Mouse (Mus musculus) retina, adult 2 months (tissue): ENCODE results near the gene 1110008L16Rik.
"Not testable (repeated sequence)": the region's sequence is repeated elsewhere in the genome, so short reads cannot be mapped to it uniquely, and the experiment has no call there.

Source experiments
- DNase-seq: peaks from one replicate; pipeline ENCODE4 v3.0.0-alpha.2; 2012; ENCODE audit warnings: low read depth, low spot score

The 1110008L16Rik gene

DNA sequence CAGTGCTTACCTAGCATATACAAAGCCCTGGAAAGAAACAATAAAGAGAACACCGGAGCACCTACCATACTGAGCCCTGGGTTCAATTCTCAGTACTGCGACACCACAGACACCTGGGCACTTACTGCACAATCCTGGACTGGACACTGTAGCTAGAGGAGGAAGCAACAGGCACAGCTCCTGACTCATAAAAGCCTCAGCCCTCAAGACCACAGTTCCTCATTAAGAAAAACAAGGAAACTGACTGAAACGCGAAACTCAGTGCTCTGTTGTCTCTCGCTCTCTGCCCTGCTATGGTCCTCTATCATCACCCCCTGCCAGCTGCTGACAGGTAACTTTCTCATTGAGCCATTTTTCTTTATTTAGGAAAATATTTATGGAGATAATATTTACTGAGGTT lies at the start of gene 1110008L16Rik:
TSS of gene 1110008L16Rik (plus strand) at position 242 of the 400 bp plus-strand sequence.
- no peak for DNase-seq

DNA sequence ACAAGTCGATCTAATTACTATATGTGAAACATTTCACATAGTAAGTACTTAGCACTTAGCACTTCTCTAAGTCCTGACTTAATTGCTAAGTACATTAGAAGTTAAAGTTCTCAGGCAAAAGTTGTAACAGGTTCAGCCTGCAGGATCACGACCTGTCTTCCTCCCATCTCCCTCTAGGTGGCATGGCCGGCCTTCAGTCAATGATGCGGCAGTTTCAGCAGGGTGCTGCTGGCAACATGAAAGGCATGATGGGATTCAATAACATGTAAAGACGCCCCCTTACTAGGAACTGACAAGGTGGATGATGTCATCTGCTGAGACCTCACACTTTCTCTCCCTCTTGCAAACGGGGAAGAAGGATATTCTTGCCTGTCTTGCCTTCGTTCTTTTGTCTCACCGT lies 37.4 kb upstream of the 1110008L16Rik start:
- not testable (repeated sequence) for DNase-seq

DNA sequence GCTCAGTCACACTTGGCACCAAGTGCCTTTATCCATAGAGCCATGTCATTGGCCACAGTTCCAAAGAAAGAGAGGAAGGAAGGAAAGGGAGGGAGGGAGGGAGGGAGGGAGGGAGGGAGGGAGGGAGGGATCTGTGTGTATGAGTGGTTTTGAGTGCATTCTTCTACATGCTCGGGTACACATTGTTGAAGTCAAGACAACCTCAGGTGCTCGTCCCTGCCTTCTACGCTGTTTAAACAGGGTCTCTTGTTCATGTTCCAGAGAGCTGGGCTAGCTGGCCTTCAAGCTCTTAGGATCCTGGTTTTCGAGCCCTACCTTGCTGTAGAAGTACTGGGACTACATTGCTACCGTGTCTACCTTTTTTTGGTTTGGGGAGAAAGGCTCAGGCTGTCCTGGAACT lies 36.0 kb upstream of the 1110008L16Rik start:
- DNase-seq, result not testable (repeated sequence)

GRCm38 (mm10) chr12:55272243-55272642 lies 27.1 kb upstream of the 1110008L16Rik start:
- no peak for DNase-seq

DNA sequence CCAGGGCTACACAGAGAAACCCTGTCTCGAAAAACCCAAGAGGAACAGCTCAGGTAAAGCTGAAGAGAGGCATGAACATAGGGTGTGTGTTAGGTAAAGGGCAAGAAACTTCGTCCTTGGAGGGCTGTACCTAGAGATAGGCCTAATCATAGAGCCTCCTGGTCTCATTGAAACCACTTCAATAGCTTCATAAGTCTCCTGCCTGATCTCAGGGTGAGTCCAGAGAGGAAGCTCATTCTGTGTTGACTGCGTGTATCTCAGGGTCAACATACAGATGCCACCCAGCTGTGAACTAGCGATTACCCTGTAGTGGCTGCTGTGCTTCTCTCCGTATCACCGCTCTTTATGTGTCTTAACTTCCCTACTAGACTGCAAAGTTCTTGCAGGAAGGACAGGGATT lies 21.8 kb upstream of the 1110008L16Rik start:
- not testable (repeated sequence) for DNase-seq

DNA sequence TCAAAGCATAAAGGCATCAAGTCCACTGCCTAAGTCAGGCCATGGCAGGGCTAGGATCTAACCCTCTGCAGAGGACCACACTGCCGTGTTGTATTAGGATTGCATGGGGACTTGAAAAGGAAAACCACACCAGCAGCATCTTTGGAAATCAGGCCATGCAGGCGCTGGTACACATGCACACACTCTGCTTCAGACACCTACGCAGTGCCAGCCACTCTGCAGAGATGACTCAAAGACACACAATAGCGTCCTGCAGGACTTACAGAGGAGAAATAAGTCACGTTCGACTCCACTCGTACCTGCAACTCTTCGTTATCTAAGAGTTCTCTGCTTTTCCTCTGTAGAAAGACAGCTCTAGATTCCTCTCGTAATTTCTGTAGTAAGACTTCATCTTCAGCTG lies 1.3 kb upstream of the 1110008L16Rik start:
- DNase-seq, result no peak

- no peak for DNase-seq
These were observed 1.5 kb downstream of the 1110008L16Rik start for GRCm38 (mm10) chr12:55300820-55301351.

GRCm38 (mm10) chr12:55301472-55302300 lies 2.3 kb downstream of the 1110008L16Rik start:
- DNase-seq, result no peak

- peak; percentile 81 for DNase-seq
These were observed 3.4 kb downstream of the 1110008L16Rik start, which contains the start of gene Ppp2r3c for GRCm38 (mm10) chr12:55302485-55303441. Gene Ppp2r3c (minus strand): TSS chr12:55302998.

- DNase-seq, result no peak
These were observed 7.0 kb downstream of the 1110008L16Rik start for GRCm38 (mm10) chr12:55306371-55306770.

DNA sequence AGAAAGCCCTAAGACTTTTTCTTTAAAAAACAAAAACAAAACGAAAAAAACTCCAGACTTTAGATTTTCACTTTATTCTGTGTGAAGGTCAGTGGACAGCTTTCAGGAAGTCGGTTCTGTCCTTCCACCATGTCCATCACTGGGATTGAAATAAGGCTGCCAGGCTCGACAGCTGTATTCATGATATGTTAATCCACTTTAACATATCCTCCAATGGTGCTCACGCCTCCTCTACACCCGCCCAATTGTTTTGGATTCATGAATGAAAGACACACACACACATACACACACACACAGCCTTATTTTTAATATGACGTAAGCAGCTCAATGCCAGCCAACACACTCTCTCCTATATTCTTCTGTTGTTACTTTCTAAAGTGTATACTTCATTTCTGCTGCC lies 8.2 kb downstream of the 1110008L16Rik start:
- no peak for DNase-seq

- no peak for DNase-seq
These were observed 9.4 kb downstream of the 1110008L16Rik start for GRCm38 (mm10) chr12:55308731-55309130.

GRCm38 (mm10) chr12:55309501-55309900 lies 10.1 kb downstream of the 1110008L16Rik start:
- no peak for DNase-seq

GRCm38 (mm10) chr12:55311841-55312240 lies 12.5 kb downstream of the 1110008L16Rik start:
- DNase-seq, result no peak

GRCm38 (mm10) chr12:55313901-55314300 lies 14.5 kb downstream of the 1110008L16Rik start:
- DNase-seq, result no peak

DNA sequence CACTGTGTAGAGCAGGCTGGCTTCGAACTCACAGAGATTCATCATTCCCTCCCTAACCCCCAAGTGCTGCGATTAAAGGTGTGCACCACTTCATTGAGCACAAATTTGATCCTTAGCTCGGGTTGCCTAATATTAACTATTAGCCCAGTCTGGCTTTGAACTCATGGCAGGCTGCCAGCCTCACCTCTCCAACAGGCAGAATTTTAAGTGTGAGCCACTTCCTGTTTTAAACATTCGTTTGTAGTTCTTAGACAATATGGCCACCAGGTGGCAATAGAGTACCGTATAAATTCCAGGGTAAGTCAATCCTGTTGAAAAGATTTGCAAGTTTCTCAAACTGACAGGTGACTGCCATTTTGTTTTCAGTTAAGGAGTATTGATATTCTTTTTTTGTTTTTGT lies 15.8 kb downstream of the 1110008L16Rik start:
- peak; percentile 69 for DNase-seq

DNA sequence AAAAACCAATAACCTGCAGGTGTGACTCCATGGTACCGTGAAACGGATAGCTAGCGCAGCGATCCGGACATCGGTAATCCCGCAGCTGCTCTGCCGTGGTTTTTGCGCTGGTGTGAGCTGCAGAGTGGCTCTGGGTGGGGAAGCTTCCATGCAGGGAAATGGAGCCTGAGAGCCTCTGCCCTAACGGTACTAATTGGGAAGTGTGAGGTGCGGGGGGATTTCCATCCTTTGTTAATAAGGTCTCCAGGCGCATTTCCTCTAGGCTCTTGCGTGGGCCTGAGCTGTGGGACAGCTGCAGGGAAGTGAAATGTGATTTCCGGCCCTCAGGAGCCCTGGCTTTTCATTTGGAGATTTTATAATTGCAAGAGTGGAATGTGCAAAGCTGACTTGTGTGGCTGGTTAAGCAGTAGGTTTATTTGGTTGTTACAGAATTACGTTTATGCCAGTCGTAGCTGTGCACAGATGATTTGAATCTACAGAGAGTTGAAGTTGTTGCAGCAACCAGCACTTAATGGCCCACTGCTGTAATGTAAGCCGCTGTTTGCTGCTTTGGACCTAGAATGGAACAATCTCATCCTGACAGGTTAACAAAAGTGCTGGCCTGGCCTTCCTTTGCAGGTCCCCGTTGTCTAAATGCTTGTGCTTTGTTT lies 22.4 kb downstream of the 1110008L16Rik start:
- DNase-seq, result no peak

GRCm38 (mm10) chr12:55325702-55326101 lies 26.3 kb downstream of the 1110008L16Rik start:
- no peak for DNase-seq

GRCm38 (mm10) chr12:55328784-55329183 lies 29.4 kb downstream of the 1110008L16Rik start:
- no peak for DNase-seq

DNA sequence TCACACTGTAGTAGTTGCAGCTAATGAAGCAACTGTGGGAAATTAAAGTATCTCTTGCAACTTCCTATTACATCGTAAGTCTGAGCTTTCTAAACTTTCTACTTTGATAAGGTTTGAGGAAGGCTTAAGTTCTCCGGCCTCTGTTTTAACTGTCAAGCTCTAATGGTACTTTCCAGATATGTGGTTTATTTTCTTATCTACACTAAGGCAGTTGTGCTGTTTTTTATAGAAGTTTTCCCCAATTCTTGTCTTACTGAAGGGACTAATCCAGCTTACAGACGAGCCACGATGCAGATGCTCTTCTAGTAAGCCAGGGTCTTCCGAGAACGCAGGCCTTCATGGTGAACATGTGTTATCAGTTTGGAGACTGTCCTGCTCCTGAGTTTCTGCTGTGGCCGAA lies 30.0 kb downstream of the 1110008L16Rik start:
- no peak for DNase-seq

GRCm38 (mm10) chr12:55333662-55334061 lies 34.3 kb downstream of the 1110008L16Rik start:
- no peak for DNase-seq
